Mouse (Mus musculus): ENCODE data around the gene Arf3. TPM values are rescaled to one million over a fixed set of nuclear protein-coding genes. Genes with fewer than 3 reads are reported as not detected.

The Arf3 gene
- polyA plus RNA-seq, 1 experiment from 2014 or later = 41.2 TPM

DNA sequence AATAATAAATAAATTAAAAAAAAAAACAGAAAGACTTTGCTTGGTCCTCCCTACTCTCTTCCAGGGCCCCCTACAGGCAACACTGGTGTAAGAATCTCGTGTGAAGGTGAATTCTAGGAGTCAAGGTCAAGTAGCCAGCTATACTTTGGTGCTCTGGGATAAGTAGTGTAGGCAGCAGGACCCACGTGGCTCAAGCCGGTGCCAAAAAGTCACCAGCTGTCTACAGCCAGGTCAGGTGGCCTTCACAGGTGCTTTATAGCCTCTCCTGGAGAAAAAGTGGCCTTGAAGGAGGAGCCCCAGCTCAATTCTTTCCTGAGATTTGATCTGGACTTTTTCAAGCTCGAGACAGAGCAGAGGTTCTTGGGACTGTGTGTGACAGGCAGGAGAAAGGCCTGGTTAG, 36.9 kb downstream of the Arf3 start:
- WGBS = 83% methylated on average over 4 of the region's 4 CpGs
- Histone ChIP-seq H3K9me3 (replicated peaks) (no peaks in the 10 kb centered on the region), H3K4me3 (no peak overlapping the region), H3K36me3 (no peaks in the 10 kb centered on the region), H3K27ac (replicated peaks) (no peak overlapping the region), H3K27me3 (ENCODE audit: low read depth, poor library complexity, severe bottlenecking) (peaks cover 76% of the 10 kb centered on the region), H3K4me1 (peaks cover 54% of the 10 kb centered on the region)
- DNase-seq (ENCODE audit: low spot score) = no peak

DNA sequence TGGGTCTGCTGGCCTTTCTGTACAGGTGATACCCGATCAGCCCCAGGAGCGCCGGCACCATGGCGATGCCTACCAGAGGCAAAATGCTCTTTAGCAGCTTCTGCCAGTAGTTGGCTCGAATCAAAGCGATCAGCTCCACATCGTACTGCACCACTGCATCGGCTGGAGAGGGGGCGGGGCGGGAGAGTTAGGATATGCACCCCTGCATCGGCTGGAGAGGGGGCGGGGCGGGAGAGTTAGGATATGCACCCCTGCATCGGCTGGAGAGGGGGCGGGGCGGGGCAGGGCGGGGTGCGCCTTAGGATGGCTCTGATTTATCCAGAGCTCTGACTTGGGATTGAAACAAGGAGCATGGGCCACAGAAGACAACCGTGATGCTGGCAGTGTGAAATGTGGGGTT, 38.6 kb downstream of the Arf3 start:
- Histone ChIP-seq H3K4me1 (peaks cover 59% of the 10 kb centered on the region), H3K27me3 (ENCODE audit: low read depth, poor library complexity, severe bottlenecking) (peaks cover 73% of the 10 kb centered on the region), H3K4me3 (peak overlapping the region; percentile 23), H3K36me3 (no peaks in the 10 kb centered on the region), H3K27ac (replicated peaks) (no peak overlapping the region), H3K9me3 (replicated peaks) (no peaks in the 10 kb centered on the region)
- 28% methylated on average over 19 of the region's 19 CpGs for WGBS
- no peak for DNase-seq (ENCODE audit: low spot score)

- H3K36me3 ChIP-seq = no peaks in the 10 kb centered on the region
- H3K4me3 ChIP-seq = no peak overlapping the region
- peaks cover 51% of the 10 kb centered on the region for H3K4me1 ChIP-seq
- no peak for DNase-seq (ENCODE audit: low spot score)
- WGBS = 67% methylated on average over 14 of the region's 14 CpGs
- no peak overlapping the region for H3K27ac ChIP-seq (replicated peaks)
- H3K9me3 ChIP-seq (replicated peaks) = no peaks in the 10 kb centered on the region
- peaks cover 58% of the 10 kb centered on the region for H3K27me3 ChIP-seq (ENCODE audit: low read depth, poor library complexity, severe bottlenecking)
These were observed 40.2 kb downstream of the Arf3 start for GRCm38 (mm10) chr15:98722854-98723253.

GRCm38 (mm10) chr15:98722191-98722590, 40.8 kb downstream of the Arf3 start:
- Histone ChIP-seq H3K36me3 (no peaks in the 10 kb centered on the region), H3K27ac (replicated peaks) (no peak overlapping the region), H3K4me1 (peaks cover 44% of the 10 kb centered on the region), H3K27me3 (ENCODE audit: low read depth, poor library complexity, severe bottlenecking) (peaks cover 58% of the 10 kb centered on the region), H3K4me3 (no peak overlapping the region), H3K9me3 (replicated peaks) (no peaks in the 10 kb centered on the region)
- no peak for DNase-seq (ENCODE audit: low spot score)
- WGBS = 86% methylated on average over 8 of the region's 8 CpGs

GRCm38 (mm10) chr15:98717301-98717700, 45.7 kb downstream of the Arf3 start:
- Histone ChIP-seq H3K27ac (replicated peaks) (no peak overlapping the region), H3K4me3 (no peak overlapping the region), H3K36me3 (no peaks in the 10 kb centered on the region), H3K27me3 (ENCODE audit: low read depth, poor library complexity, severe bottlenecking) (peaks cover 12% of the 10 kb centered on the region), H3K9me3 (replicated peaks) (no peaks in the 10 kb centered on the region), H3K4me1 (peaks cover 10% of the 10 kb centered on the region)
- DNase-seq (ENCODE audit: low spot score) = no peak
- 73% methylated on average over 16 of the region's 16 CpGs for WGBS

- Histone ChIP-seq H3K9me3 (replicated peaks) (no peaks in the 10 kb centered on the region), H3K36me3 (no peaks in the 10 kb centered on the region), H3K27ac (replicated peaks) (no peak overlapping the region), H3K4me1 (no peaks in the 10 kb centered on the region), H3K27me3 (ENCODE audit: low read depth, poor library complexity, severe bottlenecking) (peaks cover 7% of the 10 kb centered on the region; the same call in 1 of the 2 replicates), H3K4me3 (no peak overlapping the region)
- 72% methylated on average over 5 of the region's 5 CpGs for WGBS
- no peak for DNase-seq (ENCODE audit: low spot score)
These were observed 48.8 kb downstream of the Arf3 start for GRCm38 (mm10) chr15:98714230-98714652.

DNA sequence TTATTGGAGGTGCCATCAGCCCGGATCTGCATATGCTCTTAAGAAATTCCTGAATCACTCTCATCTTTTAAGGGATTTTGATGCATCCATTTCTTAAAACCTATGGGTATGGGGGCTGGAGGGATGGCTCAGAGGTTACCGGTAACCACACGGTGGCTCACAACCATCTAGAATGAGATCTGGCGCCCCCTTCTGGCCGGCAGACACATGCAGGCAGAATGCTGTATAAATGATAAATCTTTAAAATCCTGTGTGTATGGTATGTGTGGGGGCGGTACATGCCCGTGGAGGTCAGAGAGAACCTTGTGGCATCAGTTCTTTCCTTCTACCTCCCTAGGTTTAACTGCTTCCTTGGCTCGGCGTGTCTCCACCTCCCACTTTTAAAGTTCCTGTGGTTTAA, 52.6 kb downstream of the Arf3 start:
- Histone ChIP-seq H3K4me3 (no peak overlapping the region), H3K27ac (replicated peaks) (no peak overlapping the region), H3K4me1 (peaks cover 5% of the 10 kb centered on the region), H3K36me3 (no peaks in the 10 kb centered on the region), H3K9me3 (replicated peaks) (no peaks in the 10 kb centered on the region), H3K27me3 (ENCODE audit: low read depth, poor library complexity, severe bottlenecking) (peaks cover 22% of the 10 kb centered on the region; the same call in 1 of the 2 replicates)
- 18% methylated on average over 9 of the region's 9 CpGs for WGBS
- peak; percentile 79 for DNase-seq (ENCODE audit: low spot score)

DNA sequence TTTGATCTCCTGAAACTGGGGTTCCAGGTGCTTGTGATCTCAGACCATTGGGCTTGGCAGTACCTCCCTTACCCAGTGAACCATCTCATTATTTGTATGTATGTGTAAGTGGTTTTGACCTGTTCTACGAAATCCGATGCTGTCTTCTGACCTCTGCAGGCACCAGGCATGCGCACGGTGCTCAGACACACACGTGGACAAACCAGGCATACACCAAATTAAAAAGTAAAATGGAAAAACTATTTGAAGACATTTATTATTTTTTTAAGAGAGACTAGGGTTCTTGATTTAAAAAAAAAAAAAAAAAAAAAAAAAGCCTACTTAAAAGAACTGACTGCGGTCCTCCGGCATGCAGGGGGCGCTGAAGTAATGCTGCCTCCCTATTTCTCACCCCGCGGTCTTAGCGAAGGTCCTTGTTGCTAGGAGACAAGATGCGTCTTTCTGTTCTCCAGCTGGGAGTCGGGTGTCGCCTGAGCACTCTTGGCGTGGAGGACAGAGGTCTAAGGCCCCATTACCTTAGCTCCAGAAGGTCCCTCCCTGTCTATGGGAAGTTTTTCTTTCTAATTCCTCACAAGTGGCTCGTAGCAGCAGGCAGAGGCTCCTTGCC, 55.1 kb downstream of the Arf3 start, which contains the start of gene Ccdc65:
Gene Ccdc65, plus strand, starts transcription at position 442 of the 607 bp plus-strand sequence.
- Histone ChIP-seq H3K36me3 (no peaks in the 10 kb centered on the region), H3K27ac (replicated peaks) (no peak within 1 kb of the TSS), H3K4me3 (peak within 1 kb of the TSS; percentile 48), H3K9me3 (replicated peaks) (no peaks in the 10 kb centered on the region), H3K4me1 (peaks cover 5% of the 10 kb centered on the region), H3K27me3 (ENCODE audit: low read depth, poor library complexity, severe bottlenecking) (peaks cover 39% of the 10 kb centered on the region)
- peak; percentile 77 for DNase-seq (ENCODE audit: low spot score)
- 22% methylated on average over 16 of the region's 16 CpGs for WGBS

DNA sequence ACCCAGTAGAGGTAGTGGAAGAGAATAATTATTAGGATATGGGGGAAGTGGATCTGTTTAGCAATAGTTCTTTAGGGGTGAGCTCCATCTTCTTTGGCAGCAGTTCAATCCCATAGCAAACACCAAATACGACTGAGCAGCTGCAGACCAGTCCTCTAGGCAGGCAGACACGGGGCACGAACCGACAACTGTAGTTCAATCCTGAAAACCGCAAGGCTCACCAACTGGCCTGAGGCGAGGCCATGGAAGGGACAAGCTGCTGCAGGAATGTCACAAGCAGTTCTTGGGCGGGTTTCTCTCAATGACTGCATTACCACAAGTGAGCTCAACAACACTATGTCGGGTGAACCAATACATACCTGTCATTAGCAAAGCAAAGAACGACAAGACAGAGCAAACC, 58.7 kb downstream of the Arf3 start:
- DNase-seq (ENCODE audit: low spot score) = no peak
- Histone ChIP-seq H3K4me1 (peaks cover 12% of the 10 kb centered on the region), H3K27me3 (ENCODE audit: low read depth, poor library complexity, severe bottlenecking) (peaks cover 68% of the 10 kb centered on the region), H3K4me3 (no peak overlapping the region), H3K27ac (replicated peaks) (no peak overlapping the region), H3K36me3 (no peaks in the 10 kb centered on the region), H3K9me3 (replicated peaks) (no peaks in the 10 kb centered on the region)
- WGBS = 67% methylated on average over 9 of the region's 9 CpGs

DNA sequence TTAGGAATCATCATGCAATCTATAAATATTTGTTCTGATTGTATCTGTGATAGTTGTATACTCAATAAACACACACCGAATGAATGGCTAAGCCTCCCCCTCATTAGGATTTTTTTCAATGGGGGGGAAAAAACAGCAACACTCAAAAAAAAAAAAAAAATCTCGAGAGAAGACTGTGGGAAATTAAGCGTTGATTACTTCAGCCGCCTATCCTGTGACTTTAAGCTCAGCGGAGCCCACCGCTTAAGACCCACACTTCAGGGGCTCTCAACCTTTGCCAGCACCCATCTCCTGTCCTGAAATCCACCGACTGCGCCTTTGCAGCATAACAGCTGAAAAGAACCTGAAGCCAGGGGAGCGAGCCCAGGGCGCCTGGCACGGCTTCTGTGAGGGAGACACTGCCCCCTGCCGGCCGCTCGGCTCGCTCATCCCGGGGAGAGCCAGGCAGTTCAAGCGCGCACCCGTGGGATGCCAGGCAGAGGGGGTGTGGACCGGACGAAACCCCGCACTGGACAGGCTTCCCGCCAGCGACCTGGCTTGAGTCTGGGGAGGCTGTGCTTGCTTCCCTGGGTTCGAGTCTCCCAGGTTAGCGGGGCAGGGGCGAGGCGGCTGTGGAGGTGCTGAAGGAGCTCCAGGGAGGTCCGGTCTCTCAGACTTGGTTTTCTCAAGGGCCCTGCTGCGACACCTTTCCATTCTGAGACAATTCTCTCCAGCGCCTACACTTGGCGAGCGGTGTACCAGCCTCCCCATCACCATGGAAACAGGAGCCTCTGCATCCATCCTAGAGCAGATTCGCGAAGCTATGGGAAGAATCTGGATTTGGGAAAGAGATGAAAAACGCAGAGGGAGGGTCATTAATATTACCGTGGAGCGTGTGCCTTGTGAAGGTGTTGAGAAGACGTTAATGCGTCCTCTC, 63.6 kb downstream of the Arf3 start:
- Histone ChIP-seq H3K27ac (replicated peaks) (peak overlapping the region; percentile 55), H3K4me1 (peaks cover 13% of the 10 kb centered on the region), H3K4me3 (peak overlapping the region; percentile 56), H3K36me3 (no peaks in the 10 kb centered on the region), H3K27me3 (ENCODE audit: low read depth, poor library complexity, severe bottlenecking) (peaks cover 45% of the 10 kb centered on the region), H3K9me3 (replicated peaks) (no peaks in the 10 kb centered on the region)
- DNase-seq (ENCODE audit: low spot score) = peak; percentile 92
- WGBS = 6% methylated on average over 40 of the region's 40 CpGs

GRCm38 (mm10) chr15:98696216-98696615, 66.8 kb downstream of the Arf3 start:
- Histone ChIP-seq H3K4me3 (no peak overlapping the region), H3K4me1 (peaks cover 29% of the 10 kb centered on the region), H3K36me3 (no peaks in the 10 kb centered on the region)

DNA sequence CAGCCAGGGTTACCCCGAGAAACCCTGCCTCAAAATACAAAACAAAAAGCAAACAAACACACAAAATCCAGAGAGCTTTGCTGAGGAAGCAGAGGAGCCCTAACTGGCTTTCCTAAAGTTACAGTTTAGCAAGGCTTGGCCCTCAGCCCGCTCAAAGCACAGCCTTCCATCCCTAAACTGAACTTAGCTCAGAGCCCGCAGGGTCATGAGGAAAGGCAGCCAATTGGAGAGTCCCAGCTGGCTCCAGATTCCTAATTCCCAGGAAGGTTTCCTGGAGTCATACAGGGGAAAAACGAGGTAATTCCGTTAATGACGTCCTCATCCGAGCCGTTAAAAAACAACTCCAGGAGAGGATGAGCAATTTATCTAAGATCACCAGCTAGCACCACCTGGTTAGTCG, 67.3 kb downstream of the Arf3 start:
- peaks cover 15% of the 10 kb centered on the region for H3K27me3 ChIP-seq (ENCODE audit: low read depth, poor library complexity, severe bottlenecking)
- DNase-seq (ENCODE audit: low spot score) = no peak
- 67% methylated on average over 9 of the region's 9 CpGs for WGBS
- H3K4me1 ChIP-seq = peaks cover 34% of the 10 kb centered on the region
- no peaks in the 10 kb centered on the region for H3K9me3 ChIP-seq (replicated peaks)
- H3K36me3 ChIP-seq = no peaks in the 10 kb centered on the region
- H3K27ac ChIP-seq (replicated peaks) = no peak overlapping the region
- no peak overlapping the region for H3K4me3 ChIP-seq

More at GRCm38 (mm10) chr15:98696216-98696615, 66.8 kb downstream of the Arf3 start:
- WGBS = 58% methylated on average over 8 of the region's 8 CpGs
- Histone ChIP-seq H3K9me3 (replicated peaks) (no peaks in the 10 kb centered on the region), H3K27me3 (ENCODE audit: low read depth, poor library complexity, severe bottlenecking) (peaks cover 20% of the 10 kb centered on the region), H3K27ac (replicated peaks) (no peak overlapping the region)
- no peak for DNase-seq (ENCODE audit: low spot score)
